ENCODE assay signal across 8 mouse cellular contexts in genomic region chr16:21274012-21274528, GRCm38 (mm10).
DNase-seq lines count a peak whose midpoint lies in the region; ATAC-seq and TF ChIP-seq lines count a peak whose summit lies in the region.
"Had no signal": no experiment of that assay in that cellular context is flagged by ENCODE, and none has a peak within 500 bp of the region (broad histone marks: within the 10 kb centered on the region; RNA-seq: fewer than 3 reads in every experiment).

No protein-coding gene starts in this region.

- peak overlapping the region; percentile 74 for H3K27ac ChIP-seq in embryonic facial prominence, embryonic 10.5 days (replicated peaks)
- H3K27ac ChIP-seq in hindbrain, postnatal 0 days = peak overlapping the region; percentile 60
- H3K27ac ChIP-seq in midbrain, embryonic 13.5 days = peak overlapping the region; percentile 83

- H3K4me2 ChIP-seq in hindbrain, postnatal 0 days (ENCODE audit: low read depth, low read length) = no peak overlapping the region
- peak overlapping the region; percentile 4; the same call in 1 of the 2 replicates for H3K4me2 ChIP-seq in midbrain, embryonic 13.5 days (replicated peaks)

- peak; percentile 43 for DNase-seq in brain, embryonic 18.5 days (ENCODE audit: low read depth, low spot score)
- peak; percentile 80 for DNase-seq in embryonic facial prominence, embryonic 10.5 days (ENCODE audit: low spot score)
- peak; percentile 63 for DNase-seq in hindbrain, postnatal 0 days (ENCODE audit: low spot score)
- DNase-seq in layer of hippocampus, postnatal 14 days (ENCODE audit: low spot score in 2 of 2) = no peak
- DNase-seq in thymus, postnatal 0 days (ENCODE audit: low spot score) = no peak
- DNase-seq in frontal cortex, postnatal 25 days (ENCODE audit: low spot score in 2 of 2) = no peak
- DNase-seq: thymus, postnatal 4 days had no signal

- no peaks in the 10 kb centered on the region for H3K36me3 ChIP-seq in embryonic facial prominence, embryonic 10.5 days (replicated peaks)
- H3K36me3 ChIP-seq in hindbrain, postnatal 0 days (ENCODE audit: insufficient read depth, low read length) = no peaks in the 10 kb centered on the region
- no peaks in the 10 kb centered on the region for H3K36me3 ChIP-seq in midbrain, embryonic 13.5 days

- H3K4me1 ChIP-seq in embryonic facial prominence, embryonic 10.5 days = peaks cover 60% of the 10 kb centered on the region
- H3K4me1 ChIP-seq in hindbrain, postnatal 0 days (ENCODE audit: insufficient read depth, low read length) = peaks cover 7% of the 10 kb centered on the region; the same call in 1 of the 2 replicates
- H3K4me1 ChIP-seq in midbrain, embryonic 13.5 days (replicated peaks) = peaks cover 43% of the 10 kb centered on the region

- H3K4me3 ChIP-seq in embryonic facial prominence, embryonic 10.5 days = peak overlapping the region; percentile 29; the same call in 1 of the 2 replicates
- H3K4me3 ChIP-seq in hindbrain, postnatal 0 days (ENCODE audit: low read length) = no peak overlapping the region
- H3K4me3 ChIP-seq in midbrain, embryonic 13.5 days (replicated peaks) = no peak overlapping the region

- peak; percentile 77 for ATAC-seq in hindbrain, postnatal 0 days
- peak; percentile 86 for ATAC-seq in midbrain, embryonic 13.5 days

- 0% methylated on average over 2 of the region's 2 CpGs for whole genome bisulfite sequencing in embryonic facial prominence, embryonic 10.5 days
- 9% methylated on average over 2 of the region's 2 CpGs for WGBS in hindbrain, postnatal 0 days
- 0% methylated on average over 2 of the region's 2 CpGs for WGBS in midbrain, embryonic 13.5 days

- H3K9me3 ChIP-seq in embryonic facial prominence, embryonic 10.5 days = peaks cover 13% of the 10 kb centered on the region
- no peaks in the 10 kb centered on the region for H3K9me3 ChIP-seq in hindbrain, postnatal 0 days (ENCODE audit: low read length)
- 0 out of 2 replicates have a peak, but pooled peaks cover 3% of the 10 kb centered on the region for H3K9me3 ChIP-seq in midbrain, embryonic 13.5 days

- TF ChIP-seq CTCF in hindbrain, postnatal 0 days (IDR thresholded peaks at IDR 0.05; ENCODE audit: low read depth) = no peak

- H3K9ac ChIP-seq in hindbrain, postnatal 0 days (replicated peaks; ENCODE audit: low read length) = no peak overlapping the region
- no peak overlapping the region for H3K9ac ChIP-seq in midbrain, embryonic 13.5 days (replicated peaks)

- no peaks in the 10 kb centered on the region for H3K27me3 ChIP-seq in embryonic facial prominence, embryonic 10.5 days (replicated peaks; ENCODE audit: low read depth, poor library complexity, severe bottlenecking)
- H3K27me3 ChIP-seq in hindbrain, postnatal 0 days (ENCODE audit: insufficient read depth, low read length) = no peaks in the 10 kb centered on the region
- H3K27me3 ChIP-seq in midbrain, embryonic 13.5 days = no peaks in the 10 kb centered on the region

Comparison
In these comparisons a context has a peak if more than half of its experiments do, and no peak if none do; other contexts are left out.
1. DNase-seq: peak in brain, embryonic 18.5 days (single experiment), embryonic facial prominence, embryonic 10.5 days (single experiment) and hindbrain, postnatal 0 days (single experiment); none in layer of hippocampus, postnatal 14 days (0 of 2), thymus, postnatal 0 days (single experiment) and frontal cortex, postnatal 25 days (0 of 2).
2. Peak in every context shown above with its lines, with median percentiles within 50 percentile points of each other: H3K27ac ChIP-seq.